ENCODE assay signal across 9 mouse cellular contexts in genomic region chr11:29636759-29637200, GRCm38 (mm10). TPM values are rescaled to one million over a fixed set of nuclear protein-coding genes. Genes with fewer than 3 reads are reported as not detected.
A peak's percentile ranks its signal among the peaks of the same experiment; 100 is the strongest.
DNase-seq lines count a peak whose midpoint lies in the region; ATAC-seq and TF ChIP-seq lines count a peak whose summit lies in the region.
"Had no signal": no experiment of that assay in that cellular context is flagged by ENCODE, and none has a peak within 500 bp of the region (broad histone marks: within the 10 kb centered on the region; RNA-seq: fewer than 3 reads in every experiment).

No protein-coding gene starts in this region.

- TF ChIP-seq POLR2A in limb, embryonic 14.5 days (IDR thresholded peaks at IDR 0.05; ENCODE audit: borderline replicate concordance, extremely low read depth, insufficient read depth, insufficient read length), result no peak

- H3K4me3 ChIP-seq in kidney, postnatal 0 days (replicated peaks; ENCODE audit: low read depth, low read length), result no peak overlapping the region
- no peak overlapping the region for H3K4me3 ChIP-seq in heart, embryonic 12.5 days
- no peak overlapping the region for H3K4me3 ChIP-seq in limb, embryonic 14.5 days (replicated peaks; ENCODE audit: low read length)

- H3K4me2 ChIP-seq in kidney, postnatal 0 days (ENCODE audit: low read length), result no peak overlapping the region
- H3K4me2 ChIP-seq in heart, embryonic 12.5 days, result peak overlapping the region; percentile 43
- H3K4me2 ChIP-seq in limb, embryonic 14.5 days (replicated peaks; ENCODE audit: low read depth, low read length, severe bottlenecking), result no peak overlapping the region

- no peak for TF ChIP-seq CTCF in kidney, postnatal 0 days (IDR thresholded peaks at IDR 0.05; ENCODE audit: low read depth)

- H3K9ac ChIP-seq in kidney, postnatal 0 days (ENCODE audit: low read depth, low read length), result no peak overlapping the region
- no peak overlapping the region for H3K9ac ChIP-seq in heart, embryonic 12.5 days
- no peak overlapping the region for H3K9ac ChIP-seq in limb, embryonic 14.5 days (ENCODE audit: low read depth, low read length, severe bottlenecking)

- WGBS in kidney, postnatal 0 days, result 31% methylated on average over 6 of the region's 6 CpGs
- 28% methylated on average over 6 of the region's 6 CpGs for WGBS in heart, embryonic 12.5 days
- 30% methylated on average over 6 of the region's 6 CpGs for WGBS in limb, embryonic 14.5 days

- peak; percentile 61 for ATAC-seq in kidney, postnatal 0 days (replicated peaks; ENCODE audit: low FRiP score, low read depth)
- ATAC-seq in heart, embryonic 12.5 days (ENCODE audit: insufficient number of reproducible peaks, low FRiP score), result peak; percentile 87
- peak; percentile 80 for ATAC-seq in limb, embryonic 14.5 days (ENCODE audit: low FRiP score, low read depth)
- ATAC-seq in erythroblast, adult 5-6 weeks (replicated peaks; ENCODE audit: low FRiP score, poor library complexity, severe bottlenecking), result no peak
- ATAC-seq: Patski had no signal

- no peaks in the 10 kb centered on the region for H3K27me3 ChIP-seq in kidney, postnatal 0 days (ENCODE audit: insufficient read depth, low read length)
- no peaks in the 10 kb centered on the region for H3K27me3 ChIP-seq in heart, embryonic 12.5 days (replicated peaks)
- no peaks in the 10 kb centered on the region for H3K27me3 ChIP-seq in limb, embryonic 14.5 days (ENCODE audit: control insufficient read depth, insufficient read depth, low read length)
- H3K27me3 ChIP-seq: Patski had no signal

- no peaks in the 10 kb centered on the region for H3K4me1 ChIP-seq in kidney, postnatal 0 days (replicated peaks; ENCODE audit: insufficient read depth, low read length)
- H3K4me1 ChIP-seq in heart, embryonic 12.5 days (replicated peaks), result peaks cover 50% of the 10 kb centered on the region
- peaks cover 20% of the 10 kb centered on the region; the same call in 1 of the 2 replicates for H3K4me1 ChIP-seq in limb, embryonic 14.5 days (ENCODE audit: control insufficient read depth, insufficient read depth, low read length)

- DNase-seq in kidney, postnatal 0 days (ENCODE audit: low spot score), result peak; percentile 35
- no peak for DNase-seq in kidney, postnatal 36 days
- DNase-seq in adipocyte (ENCODE audit: low spot score), result peak; percentile 19
- peak; percentile 61 for DNase-seq in limb, embryonic 14.5 days (ENCODE audit: low spot score)
- DNase-seq in T-cell, adult 2 months (ENCODE audit: low spot score), result no peak
- DNase-seq in urinary bladder, adult 18-20 months (ENCODE audit: low spot score in 2 of 2), result no peak

- no peaks in the 10 kb centered on the region for H3K9me3 ChIP-seq in kidney, postnatal 0 days (replicated peaks; ENCODE audit: low read length)
- H3K9me3 ChIP-seq in heart, embryonic 12.5 days (replicated peaks), result no peaks in the 10 kb centered on the region
- H3K9me3 ChIP-seq in limb, embryonic 14.5 days (ENCODE audit: control insufficient read depth, low read length), result no peaks in the 10 kb centered on the region

- no peak overlapping the region for H3K27ac ChIP-seq in kidney, postnatal 0 days
- H3K27ac ChIP-seq in heart, embryonic 12.5 days (ENCODE audit: poor library complexity, severe bottlenecking), result peak overlapping the region; percentile 90
- no peak overlapping the region for H3K27ac ChIP-seq in limb, embryonic 14.5 days (replicated peaks; ENCODE audit: low read depth, low read length)

- H3K36me3 ChIP-seq in kidney, postnatal 0 days (ENCODE audit: insufficient read depth, low read length), result no peaks in the 10 kb centered on the region
- no peaks in the 10 kb centered on the region for H3K36me3 ChIP-seq in heart, embryonic 12.5 days
- no peaks in the 10 kb centered on the region for H3K36me3 ChIP-seq in limb, embryonic 14.5 days (ENCODE audit: control insufficient read depth, insufficient read depth, low read length)

RNA-seq across cellular contexts. Expression of gene Rtn4, which starts 56.0 kb away (rescaled TPM):
- polyA plus RNA-seq in kidney, postnatal 0 days (2015; fragmentation: Nextera tagmentation; extraction: Ambion mirVana), result 62.2 and 75.0 TPM in 2 replicates
- polyA plus RNA-seq in heart, embryonic 12.5 days (2016; fragmentation: Nextera tagmentation; extraction: Ambion mirVana), result 77.8 and 81.6 TPM in 2 replicates
- 212 and 222 TPM in 2 replicates for polyA plus RNA-seq in limb, embryonic 14.5 days (2012; rRNA removed)
- 65.8 and 74.5 TPM in 2 replicates for polyA plus RNA-seq in limb, embryonic 14.5 days (2014; fragmentation: Nextera tagmentation; extraction: Ambion mirVana)
- 21.1 and 25.0 TPM in 2 replicates for total RNA-seq in erythroblast, adult 5-6 weeks (2015; ENCODE audit: low replicate concordance)
- 27.6 and 37.3 TPM in 2 replicates for total RNA-seq in erythroblast, adult 5-6 weeks (2017; ENCODE audit: low replicate concordance)

Comparison
In these comparisons a context has a peak if more than half of its experiments do, and no peak if none do; other contexts are left out.
1. DNase-seq: peak in kidney, postnatal 0 days (single experiment), adipocyte (single experiment) and limb, embryonic 14.5 days (single experiment); none in kidney, postnatal 36 days (0 of 2), T-cell, adult 2 months (single experiment) and urinary bladder, adult 18-20 months (0 of 2).